Mouse (Mus musculus): Measurements from ENCODE around the gene Rrn3. TPM values are rescaled to one million over a fixed set of nuclear protein-coding genes. Genes with fewer than 3 reads are reported as not detected.
A peak's percentile ranks its signal among the peaks of the same experiment; 100 is the strongest.
"Not testable (repeated sequence)": the region's sequence is repeated elsewhere in the genome, so short reads cannot be mapped to it uniquely, and the experiment has no call there.

Gene Rrn3
- polyA plus RNA-seq (2016; fragmentation: Nextera tagmentation; extraction: Ambion mirVana) = 99.0 and 99.1 TPM in 2 replicates

GRCm38 (mm10) chr16:13780353-13781036, at the start of gene Rrn3:
Rrn3 (plus strand) TSS chr16:13780708.
- under 1% methylated on average over 57 of the region's 57 CpGs for WGBS
- Histone ChIP-seq H3K4me1 (peaks cover 17% of the 10 kb centered on the region), H3K9me3 (0 out of 2 replicates have a peak, but pooled peaks cover 6% of the 10 kb centered on the region), H3K36me3 (replicated peaks) (peaks cover 44% of the 10 kb centered on the region), H3K27ac (replicated peaks) (peak within 1 kb of the TSS; percentile 94), H3K27me3 (replicated peaks; ENCODE audit: low read depth, poor library complexity, severe bottlenecking) (no peaks in the 10 kb centered on the region), H3K4me3 (peak within 1 kb of the TSS; percentile 93)
- peak; percentile 92 for DNase-seq (ENCODE audit: low spot score)

- 81% methylated on average over 3 of the region's 3 CpGs for WGBS
- Histone ChIP-seq H3K27ac (replicated peaks) (no peak overlapping the region), H3K9me3 (no peaks in the 10 kb centered on the region), H3K27me3 (replicated peaks; ENCODE audit: low read depth, poor library complexity, severe bottlenecking) (0 out of 2 replicates have a peak, but pooled peaks cover 13% of the 10 kb centered on the region), H3K36me3 (replicated peaks) (no peaks in the 10 kb centered on the region), H3K4me3 (no peak overlapping the region), H3K4me1 (peaks cover 9% of the 10 kb centered on the region)
- no peak for DNase-seq (ENCODE audit: low spot score)
Observed at GRCm38 (mm10) chr16:13732786-13733185, 47.7 kb upstream of the Rrn3 start.

GRCm38 (mm10) chr16:13733518-13734137, 46.9 kb upstream of the Rrn3 start:
- Histone ChIP-seq H3K27ac (replicated peaks) (no peak overlapping the region), H3K4me1 (peaks cover 9% of the 10 kb centered on the region), H3K27me3 (replicated peaks; ENCODE audit: low read depth, poor library complexity, severe bottlenecking) (0 out of 2 replicates have a peak, but pooled peaks cover 13% of the 10 kb centered on the region), H3K9me3 (no peaks in the 10 kb centered on the region), H3K4me3 (no peak overlapping the region), H3K36me3 (replicated peaks) (no peaks in the 10 kb centered on the region)
- peak; percentile 82 for DNase-seq (ENCODE audit: low spot score)
- WGBS = 23% methylated on average over 9 of the region's 9 CpGs

GRCm38 (mm10) chr16:13735977-13736376, 44.5 kb upstream of the Rrn3 start:
- no peaks in the 10 kb centered on the region for H3K36me3 ChIP-seq (replicated peaks)
- DNase-seq (ENCODE audit: low spot score) = no peak
- no peaks in the 10 kb centered on the region for H3K4me1 ChIP-seq
- H3K9me3 ChIP-seq = no peaks in the 10 kb centered on the region
- H3K27me3 ChIP-seq (replicated peaks; ENCODE audit: low read depth, poor library complexity, severe bottlenecking) = no peaks in the 10 kb centered on the region
- no peak overlapping the region for H3K4me3 ChIP-seq
- no peak overlapping the region for H3K27ac ChIP-seq (replicated peaks)
- 89% methylated on average over 8 of the region's 8 CpGs for WGBS

GRCm38 (mm10) chr16:13739044-13739443, 41.5 kb upstream of the Rrn3 start:
- H3K36me3 ChIP-seq (replicated peaks); H3K4me3 ChIP-seq; DNase-seq (ENCODE audit: low spot score); H3K27me3 ChIP-seq (replicated peaks; ENCODE audit: low read depth, poor library complexity, severe bottlenecking); H3K4me1 ChIP-seq; H3K9me3 ChIP-seq; H3K27ac ChIP-seq (replicated peaks): not testable (repeated sequence)
- WGBS = 66% methylated on average over 4 of the region's 4 CpGs

GRCm38 (mm10) chr16:13740844-13741243, 39.7 kb upstream of the Rrn3 start:
- no peaks in the 10 kb centered on the region for H3K36me3 ChIP-seq (replicated peaks)
- DNase-seq (ENCODE audit: low spot score) = no peak
- H3K9me3 ChIP-seq = no peaks in the 10 kb centered on the region
- H3K4me1 ChIP-seq = no peaks in the 10 kb centered on the region
- WGBS = 65% methylated on average over 2 of the region's 2 CpGs
- H3K27ac ChIP-seq (replicated peaks) = no peak overlapping the region
- no peaks in the 10 kb centered on the region for H3K27me3 ChIP-seq (replicated peaks; ENCODE audit: low read depth, poor library complexity, severe bottlenecking)
- no peak overlapping the region for H3K4me3 ChIP-seq

GRCm38 (mm10) chr16:13747708-13748107, 32.8 kb upstream of the Rrn3 start:
- H3K27ac ChIP-seq (replicated peaks) = no peak overlapping the region
- no peaks in the 10 kb centered on the region for H3K9me3 ChIP-seq
- peaks cover 19% of the 10 kb centered on the region for H3K27me3 ChIP-seq (replicated peaks; ENCODE audit: low read depth, poor library complexity, severe bottlenecking)
- DNase-seq (ENCODE audit: low spot score) = no peak
- no peak overlapping the region for H3K4me3 ChIP-seq
- no peaks in the 10 kb centered on the region for H3K4me1 ChIP-seq
- no peaks in the 10 kb centered on the region for H3K36me3 ChIP-seq (replicated peaks)
- 90% methylated on average over 8 of the region's 8 CpGs for WGBS

GRCm38 (mm10) chr16:13748124-13748523, 32.4 kb upstream of the Rrn3 start:
- Histone ChIP-seq H3K4me3 (no peak overlapping the region), H3K27ac (replicated peaks) (no peak overlapping the region), H3K9me3 (no peaks in the 10 kb centered on the region), H3K36me3 (replicated peaks) (no peaks in the 10 kb centered on the region), H3K4me1 (no peaks in the 10 kb centered on the region), H3K27me3 (replicated peaks; ENCODE audit: low read depth, poor library complexity, severe bottlenecking) (peaks cover 19% of the 10 kb centered on the region)
- DNase-seq (ENCODE audit: low spot score) = no peak
- WGBS = 78% methylated on average over 3 of the region's 3 CpGs

GRCm38 (mm10) chr16:13748813-13749212, 31.7 kb upstream of the Rrn3 start:
- H3K27ac ChIP-seq (replicated peaks); H3K36me3 ChIP-seq (replicated peaks); H3K9me3 ChIP-seq; H3K4me3 ChIP-seq; DNase-seq (ENCODE audit: low spot score); H3K4me1 ChIP-seq: not testable (repeated sequence)
- peaks cover 19% of the 10 kb centered on the region for H3K27me3 ChIP-seq (replicated peaks; ENCODE audit: low read depth, poor library complexity, severe bottlenecking)
- 16% methylated on average over 10 of the region's 10 CpGs for WGBS

- 36% methylated on average over 5 of the region's 5 CpGs for WGBS
- no peak overlapping the region for H3K27ac ChIP-seq (replicated peaks)
- H3K27me3 ChIP-seq (replicated peaks; ENCODE audit: low read depth, poor library complexity, severe bottlenecking) = peaks cover 19% of the 10 kb centered on the region
- no peaks in the 10 kb centered on the region for H3K36me3 ChIP-seq (replicated peaks)
- no peaks in the 10 kb centered on the region for H3K9me3 ChIP-seq
- no peak for DNase-seq (ENCODE audit: low spot score)
- H3K4me1 ChIP-seq = no peaks in the 10 kb centered on the region
- no peak overlapping the region for H3K4me3 ChIP-seq
Observed at GRCm38 (mm10) chr16:13749306-13749705, 31.2 kb upstream of the Rrn3 start.

GRCm38 (mm10) chr16:13749981-13750380, 30.5 kb upstream of the Rrn3 start:
- no peak for DNase-seq (ENCODE audit: low spot score)
- Histone ChIP-seq H3K9me3 (no peaks in the 10 kb centered on the region), H3K36me3 (replicated peaks) (no peaks in the 10 kb centered on the region), H3K27me3 (replicated peaks; ENCODE audit: low read depth, poor library complexity, severe bottlenecking) (peaks cover 23% of the 10 kb centered on the region), H3K27ac (replicated peaks) (no peak overlapping the region), H3K4me3 (no peak overlapping the region), H3K4me1 (peaks cover 4% of the 10 kb centered on the region; the same call in 1 of the 2 replicates)
- WGBS = 56% methylated on average over 3 of the region's 3 CpGs

GRCm38 (mm10) chr16:13750626-13751025, 29.9 kb upstream of the Rrn3 start:
- Histone ChIP-seq H3K27me3 (replicated peaks; ENCODE audit: low read depth, poor library complexity, severe bottlenecking) (peaks cover 26% of the 10 kb centered on the region), H3K4me3 (no peak overlapping the region), H3K4me1 (peaks cover 5% of the 10 kb centered on the region; the same call in 1 of the 2 replicates), H3K27ac (replicated peaks) (no peak overlapping the region), H3K9me3 (no peaks in the 10 kb centered on the region), H3K36me3 (replicated peaks) (no peaks in the 10 kb centered on the region)
- 95% methylated on average over 13 of the region's 13 CpGs for WGBS
- DNase-seq (ENCODE audit: low spot score) = no peak

GRCm38 (mm10) chr16:13753986-13754385, 26.5 kb upstream of the Rrn3 start:
- Histone ChIP-seq H3K27ac (replicated peaks) (no peak overlapping the region), H3K36me3 (replicated peaks) (no peaks in the 10 kb centered on the region), H3K27me3 (replicated peaks; ENCODE audit: low read depth, poor library complexity, severe bottlenecking) (peaks cover 24% of the 10 kb centered on the region), H3K9me3 (no peaks in the 10 kb centered on the region), H3K4me3 (peak overlapping the region; percentile 74), H3K4me1 (peaks cover 5% of the 10 kb centered on the region; the same call in 1 of the 2 replicates)
- 70% methylated on average over 8 of the region's 8 CpGs for WGBS
- no peak for DNase-seq (ENCODE audit: low spot score)

Data from embryonic facial prominence, embryonic 10.5 days (tissue).